Mouse (Mus musculus): ENCODE data around the gene Apon.
A peak's percentile ranks its signal among the peaks of the same experiment; 100 is the strongest.
"Not testable (repeated sequence)": the region's sequence is repeated elsewhere in the genome, so short reads cannot be mapped to it uniquely, and the experiment has no call there.

Gene Apon

GRCm38 (mm10) chr10:128253677-128254255, at the start of gene Apon:
Gene Apon (plus strand): TSS chr10:128254096.
- DNase-seq (ENCODE audit: low spot score), result no peak

GRCm38 (mm10) chr10:128204941-128205340, 49.0 kb upstream of the Apon start:
- DNase-seq (ENCODE audit: low spot score), result no peak

GRCm38 (mm10) chr10:128208326-128208725, 45.6 kb upstream of the Apon start:
- no peak for DNase-seq (ENCODE audit: low spot score)

DNA sequence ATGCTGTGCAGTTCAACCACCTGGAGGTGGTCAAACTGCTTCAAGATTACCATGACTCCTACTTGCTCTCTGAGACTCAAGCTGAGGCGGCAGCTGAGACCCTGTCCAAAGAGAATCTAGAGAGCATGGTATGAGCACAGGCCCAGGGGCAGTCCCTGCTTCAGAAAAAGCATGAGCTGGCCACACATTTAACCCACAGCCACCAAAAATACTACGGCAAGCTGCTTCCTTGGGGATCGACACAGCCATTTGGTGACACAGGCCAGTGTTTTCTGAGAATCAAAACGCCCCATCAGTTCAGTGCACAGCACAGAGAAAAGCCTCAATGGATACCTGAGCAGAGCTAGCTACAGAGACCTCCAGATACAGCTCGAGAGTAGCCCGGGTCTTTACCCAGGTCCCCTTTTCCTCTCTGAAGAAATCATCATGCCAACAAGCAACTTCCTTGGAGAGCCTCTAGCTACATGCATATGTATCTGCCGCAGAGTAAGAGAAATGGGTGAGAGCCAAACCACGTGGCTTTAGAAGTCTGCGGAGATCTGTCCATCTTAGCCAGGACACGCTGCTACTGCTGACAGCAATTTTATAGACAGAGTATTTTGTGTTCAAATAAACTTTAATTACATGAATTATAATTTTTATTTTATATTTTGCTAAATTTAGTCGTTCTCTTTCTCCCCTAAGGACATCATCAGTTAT, 44.4 kb upstream of the Apon start:
- DNase-seq (ENCODE audit: low spot score), result no peak

- DNase-seq (ENCODE audit: low spot score), result no peak
These were observed 43.8 kb upstream of the Apon start for GRCm38 (mm10) chr10:128210131-128210530.

DNA sequence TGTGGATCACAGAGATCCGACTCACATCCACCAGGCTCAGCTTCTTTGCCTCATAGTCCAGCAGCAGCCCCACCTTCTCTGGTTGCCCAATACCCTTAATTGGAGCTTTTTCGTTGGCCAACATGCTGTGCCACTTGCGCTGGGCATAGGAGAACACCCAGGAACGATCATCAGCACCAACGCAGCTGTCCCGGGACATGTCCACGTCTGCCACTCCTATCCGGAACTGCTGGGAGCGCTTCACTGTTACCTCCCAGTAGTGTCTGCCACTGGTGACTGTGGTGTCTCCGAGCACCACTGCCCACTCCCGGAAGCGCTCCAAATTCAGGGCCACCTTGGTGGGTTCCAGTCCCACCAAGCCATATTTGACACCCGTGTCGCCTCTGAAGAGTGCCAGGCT, 42.9 kb upstream of the Apon start:
- DNase-seq (ENCODE audit: low spot score), result no peak

DNA sequence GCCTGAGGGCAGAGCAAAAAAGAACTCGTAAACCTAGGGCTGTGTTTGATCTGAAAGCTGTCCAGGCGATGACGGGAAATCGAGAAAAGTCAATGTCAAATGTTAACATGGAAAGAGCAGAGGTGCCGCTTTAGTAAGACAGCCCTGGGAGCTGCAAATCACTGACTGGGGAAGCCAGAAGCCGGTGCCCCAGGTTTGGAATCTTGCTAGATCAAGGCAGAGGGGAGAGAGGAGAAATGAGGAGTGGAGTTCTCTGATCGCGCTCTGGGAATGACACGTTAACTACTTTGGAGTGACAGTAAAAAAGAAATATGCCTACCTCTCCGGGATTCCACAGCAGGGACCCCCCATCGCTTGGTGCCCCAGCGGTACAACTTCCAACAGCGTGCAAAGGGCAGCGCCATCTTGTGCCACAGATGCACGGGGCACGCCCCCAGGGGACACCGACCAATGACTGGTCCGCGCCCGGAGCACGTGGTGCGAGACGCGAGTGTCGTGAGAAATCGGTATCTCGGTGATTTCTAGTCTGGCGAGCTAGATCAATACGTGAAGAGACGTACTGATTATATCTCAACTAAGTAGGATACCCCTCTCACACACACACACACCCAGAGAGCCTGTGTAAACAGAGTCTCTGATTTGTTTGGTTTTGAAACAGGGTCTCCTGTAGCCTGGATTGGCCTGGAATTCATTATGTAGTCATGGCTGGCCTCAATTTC, 42.3 kb upstream of the Apon start, which contains the start of gene Spryd4:
Spryd4 (minus strand) TSS at position 418 of the 719 bp plus-strand sequence.
- peak; percentile 98 for DNase-seq (ENCODE audit: low spot score)

DNA sequence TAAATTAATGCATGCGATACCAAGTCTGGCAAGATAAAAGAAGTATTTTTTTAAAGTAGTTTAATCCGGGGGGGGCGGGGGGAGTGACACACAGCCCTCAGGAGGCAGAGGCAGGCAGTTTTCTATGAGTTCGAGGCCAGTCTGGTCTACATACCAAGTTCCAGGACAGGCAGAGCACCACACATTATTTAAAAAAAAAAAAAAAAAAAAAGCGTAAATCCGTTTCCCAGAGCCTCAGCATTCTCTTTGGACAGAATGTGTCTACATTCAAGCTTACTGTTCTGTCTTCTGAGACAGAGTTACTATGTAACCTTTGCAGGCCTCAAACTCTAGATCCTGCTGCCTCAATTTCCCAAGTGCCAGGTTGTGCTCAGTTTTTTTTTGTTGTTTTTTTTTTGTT, 41.7 kb upstream of the Apon start:
- no peak for DNase-seq (ENCODE audit: low spot score)

DNA sequence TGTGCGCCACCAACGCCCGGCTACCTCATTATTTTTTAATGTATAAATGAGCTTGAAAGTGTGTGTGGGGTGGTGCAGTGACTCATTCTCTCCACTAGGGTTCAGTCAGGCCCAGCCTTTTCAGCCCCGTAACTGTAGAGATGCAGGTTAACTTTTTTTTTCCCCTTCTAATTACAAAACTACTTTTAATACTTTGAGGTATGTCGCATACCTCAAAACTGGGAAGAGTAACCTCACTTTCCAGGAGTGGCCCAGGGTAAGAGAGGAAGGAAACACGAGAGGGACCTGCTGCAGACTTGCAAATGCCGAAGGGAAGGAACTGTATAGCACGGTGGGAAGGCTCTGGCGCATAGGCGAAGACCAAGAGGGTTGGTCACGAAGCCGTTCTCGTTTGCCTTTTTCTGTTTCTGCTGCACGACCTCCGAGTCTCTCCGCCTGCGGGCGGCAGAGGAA, 41.0 kb upstream of the Apon start:
- peak; percentile 82 for DNase-seq (ENCODE audit: low spot score)

- DNase-seq (ENCODE audit: low spot score), result not testable (repeated sequence)
These were observed 39.8 kb upstream of the Apon start for GRCm38 (mm10) chr10:128214112-128214511.

GRCm38 (mm10) chr10:128214981-128215380, 38.9 kb upstream of the Apon start:
- no peak for DNase-seq (ENCODE audit: low spot score)

- DNase-seq (ENCODE audit: low spot score), result no peak
These were observed 35.3 kb upstream of the Apon start for GRCm38 (mm10) chr10:128218387-128219117.

- DNase-seq (ENCODE audit: low spot score), result peak; percentile 39
These were observed 32.2 kb upstream of the Apon start for GRCm38 (mm10) chr10:128221533-128222286.

DNA sequence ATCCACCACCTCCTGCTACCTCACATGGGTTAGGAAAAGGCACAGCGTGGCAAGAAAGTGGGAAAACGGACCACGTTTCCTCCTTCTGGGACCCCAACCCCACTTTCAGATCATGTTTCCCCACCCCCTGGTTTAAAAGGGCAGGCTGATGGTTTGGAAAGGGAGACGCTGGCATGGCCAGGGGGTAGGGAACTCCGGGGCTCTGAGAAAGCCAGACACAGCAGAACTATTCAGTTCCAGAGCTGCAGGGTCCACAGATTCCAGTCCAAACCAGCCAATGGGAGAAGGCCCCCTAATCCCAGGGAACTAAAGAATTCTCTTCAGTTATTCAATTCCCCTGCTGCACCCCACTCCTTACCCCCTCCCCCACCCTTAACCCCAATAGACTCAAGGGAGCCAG, 28.8 kb upstream of the Apon start:
- no peak for DNase-seq (ENCODE audit: low spot score)

- DNase-seq (ENCODE audit: low spot score), result no peak
These were observed 28.4 kb upstream of the Apon start, which contains the start of gene Mip for GRCm38 (mm10) chr10:128225538-128225937. Gene Mip (plus strand): TSS chr10:128225838.

DNA sequence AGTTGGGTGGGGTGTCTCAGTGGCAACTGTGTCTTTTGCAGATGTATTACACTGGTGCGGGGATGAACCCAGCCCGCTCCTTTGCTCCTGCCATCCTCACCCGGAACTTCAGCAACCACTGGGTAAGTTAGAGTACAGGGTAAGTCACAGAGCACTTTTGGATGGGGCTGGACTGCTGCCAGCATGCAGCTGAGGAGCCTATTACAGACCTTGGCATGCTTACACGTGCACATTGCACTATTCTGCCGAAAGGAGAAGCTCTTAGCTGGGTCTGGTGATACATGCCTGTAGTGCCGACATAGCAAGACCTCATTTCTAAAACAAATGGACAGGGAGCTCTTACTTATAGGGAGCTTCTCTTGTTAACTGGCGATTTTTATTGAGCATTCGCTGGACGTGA, 26.3 kb upstream of the Apon start:
- no peak for DNase-seq (ENCODE audit: low spot score)

DNA sequence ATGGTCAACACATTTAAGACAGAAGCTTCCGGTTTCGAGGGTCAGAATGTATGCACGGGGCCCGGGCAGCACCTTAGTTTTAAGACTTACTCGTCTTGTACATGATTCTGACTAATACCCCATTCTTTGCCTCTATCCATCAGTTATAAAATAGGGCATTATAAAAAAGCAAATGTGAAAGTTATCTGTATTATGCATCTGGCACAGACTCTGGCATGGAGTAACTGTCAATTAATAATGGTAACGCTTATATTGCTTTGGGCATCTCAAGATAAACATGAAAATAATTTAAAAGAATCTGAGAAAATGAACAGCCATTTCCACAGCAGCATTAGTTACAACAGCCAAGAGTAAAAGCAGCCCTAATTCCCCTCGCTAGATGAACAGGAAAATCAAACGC, 25.9 kb upstream of the Apon start:
- no peak for DNase-seq (ENCODE audit: low spot score)

- no peak for DNase-seq (ENCODE audit: low spot score)
These were observed 23.3 kb upstream of the Apon start for GRCm38 (mm10) chr10:128230582-128230981.

GRCm38 (mm10) chr10:128231146-128231545, 22.8 kb upstream of the Apon start:
- DNase-seq (ENCODE audit: low spot score), result no peak

GRCm38 (mm10) chr10:128231697-128232419, 22.0 kb upstream of the Apon start, which contains the start of gene Timeless:
Gene Timeless (plus strand): TSS chr10:128232065.
- DNase-seq (ENCODE audit: low spot score), result peak; percentile 79
